Mouse (Mus musculus): ENCODE results near the gene Disp1. TPM values are rescaled to one million over a fixed set of nuclear protein-coding genes. Genes with fewer than 3 reads are reported as not detected.

The Disp1 gene
- polyA plus RNA-seq, 2 experiments = 34.7 to 47.3 TPM

DNA sequence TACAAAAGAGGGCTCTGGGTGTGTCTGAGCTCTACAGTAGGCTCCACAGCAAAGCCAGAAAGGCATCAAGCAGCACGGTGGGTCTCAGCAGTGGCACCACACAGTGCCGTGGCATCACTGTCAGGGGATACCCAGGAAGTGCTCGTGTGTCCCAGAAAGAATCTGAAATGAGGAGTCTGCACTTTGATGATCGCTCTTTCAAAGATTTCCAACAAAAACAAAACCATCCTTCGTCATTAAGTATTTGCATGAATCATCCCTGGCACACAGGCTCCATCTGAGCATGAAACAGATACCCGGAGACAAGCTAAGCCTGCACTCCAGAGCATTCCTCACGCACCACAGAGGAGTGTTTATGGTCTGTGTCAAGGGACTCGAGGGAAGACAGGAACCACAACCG, 107.8 kb downstream of the Disp1 start:
- Histone ChIP-seq H3K27ac (replicated peaks; ENCODE audit: low read depth, low read length) (no peak overlapping the region), H3K4me3 (replicated peaks; ENCODE audit: low read length) (no peak overlapping the region), H3K4me1 (ENCODE audit: control insufficient read depth, insufficient read depth, low read length) (peaks cover 58% of the 10 kb centered on the region), H3K4me2 (replicated peaks; ENCODE audit: low read depth, low read length, severe bottlenecking) (no peak overlapping the region), H3K9ac (ENCODE audit: low read depth, low read length, severe bottlenecking) (no peak overlapping the region), H3K36me3 (ENCODE audit: control insufficient read depth, insufficient read depth, low read length) (0 out of 2 replicates have a peak, but pooled peaks cover 3% of the 10 kb centered on the region), H3K9me3 (ENCODE audit: control insufficient read depth, low read length) (no peaks in the 10 kb centered on the region), H3K27me3 (ENCODE audit: control insufficient read depth, insufficient read depth, low read length) (no peaks in the 10 kb centered on the region)
- DNase-seq (ENCODE audit: low spot score) (no peak), ATAC-seq (ENCODE audit: low FRiP score, low read depth) (no peak)
- no peak for TF ChIP-seq POLR2A (IDR thresholded peaks at IDR 0.05; ENCODE audit: borderline replicate concordance, extremely low read depth, insufficient read depth, insufficient read length)
- 44% methylated on average over 9 of the region's 9 CpGs for WGBS

DNA sequence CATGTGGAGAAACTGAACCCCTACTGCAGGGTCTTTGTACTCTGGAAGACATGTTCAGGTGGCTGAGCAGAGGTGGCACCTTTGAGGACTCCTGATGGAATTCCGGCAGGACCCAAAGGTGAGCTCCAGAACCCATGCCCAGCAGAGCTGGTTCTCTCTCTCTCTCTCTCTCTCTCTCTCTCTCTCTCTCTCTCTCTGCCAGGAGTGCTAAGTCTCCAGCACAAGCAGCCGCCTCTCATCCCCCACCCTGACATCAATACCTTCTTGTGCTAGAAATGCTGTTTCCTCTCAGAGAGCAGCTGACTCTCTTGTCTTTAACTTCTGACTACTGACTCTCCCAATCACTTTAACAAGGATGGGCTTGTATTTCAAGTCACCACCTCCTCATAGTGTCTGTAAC, 113.8 kb downstream of the Disp1 start:
- Histone ChIP-seq H3K9ac (ENCODE audit: low read depth, low read length, severe bottlenecking) (no peak overlapping the region), H3K4me1 (ENCODE audit: control insufficient read depth, insufficient read depth, low read length) (peaks cover 25% of the 10 kb centered on the region), H3K4me2 (replicated peaks; ENCODE audit: low read depth, low read length, severe bottlenecking) (no peak overlapping the region), H3K27ac (replicated peaks; ENCODE audit: low read depth, low read length) (no peak overlapping the region), H3K4me3 (replicated peaks; ENCODE audit: low read length) (no peak overlapping the region), H3K9me3 (ENCODE audit: control insufficient read depth, low read length) (no peaks in the 10 kb centered on the region), H3K27me3 (ENCODE audit: control insufficient read depth, insufficient read depth, low read length) (no peaks in the 10 kb centered on the region), H3K36me3 (ENCODE audit: control insufficient read depth, insufficient read depth, low read length) (peaks cover 11% of the 10 kb centered on the region; the same call in 1 of the 2 replicates)
- no peak for DNase-seq (ENCODE audit: low spot score)
- 71% methylated on average over 2 of the region's 2 CpGs for WGBS
- no peak for ATAC-seq (ENCODE audit: low FRiP score, low read depth)
- TF ChIP-seq POLR2A (IDR thresholded peaks at IDR 0.05; ENCODE audit: borderline replicate concordance, extremely low read depth, insufficient read depth, insufficient read length) = no peak

DNA sequence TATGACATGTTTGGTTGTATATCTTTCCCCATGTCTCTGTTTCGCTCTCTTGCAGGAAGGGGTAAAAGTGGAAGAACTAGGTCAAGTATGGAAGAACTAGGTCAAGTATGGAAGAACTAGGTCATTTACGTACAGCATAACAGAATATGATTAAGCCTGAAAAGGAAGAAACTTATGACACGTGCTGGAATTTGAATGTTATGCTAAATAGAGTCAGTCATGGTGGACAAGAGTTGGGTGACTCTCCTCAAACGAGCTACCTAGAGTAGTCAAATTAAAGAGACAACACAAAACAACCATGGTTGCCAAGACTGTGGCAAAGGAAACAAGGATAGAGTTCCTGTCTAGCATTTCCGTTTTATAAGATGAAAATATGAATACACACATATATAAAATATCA, 116.6 kb downstream of the Disp1 start:
- no peak for TF ChIP-seq POLR2A (IDR thresholded peaks at IDR 0.05; ENCODE audit: borderline replicate concordance, extremely low read depth, insufficient read depth, insufficient read length)
- Histone ChIP-seq H3K27ac (replicated peaks; ENCODE audit: low read depth, low read length) (no peak overlapping the region), H3K27me3 (ENCODE audit: control insufficient read depth, insufficient read depth, low read length) (no peaks in the 10 kb centered on the region), H3K4me2 (replicated peaks; ENCODE audit: low read depth, low read length, severe bottlenecking) (no peak overlapping the region), H3K9me3 (ENCODE audit: control insufficient read depth, low read length) (no peaks in the 10 kb centered on the region), H3K36me3 (ENCODE audit: control insufficient read depth, insufficient read depth, low read length) (peaks cover 11% of the 10 kb centered on the region; the same call in 1 of the 2 replicates), H3K4me1 (ENCODE audit: control insufficient read depth, insufficient read depth, low read length) (peaks cover 45% of the 10 kb centered on the region), H3K4me3 (replicated peaks; ENCODE audit: low read length) (no peak overlapping the region), H3K9ac (ENCODE audit: low read depth, low read length, severe bottlenecking) (no peak overlapping the region)
- 89% methylated on average over 5 of the region's 5 CpGs for WGBS
- no peak for DNase-seq (ENCODE audit: low spot score)
- no peak for ATAC-seq (ENCODE audit: low FRiP score, low read depth)

DNA sequence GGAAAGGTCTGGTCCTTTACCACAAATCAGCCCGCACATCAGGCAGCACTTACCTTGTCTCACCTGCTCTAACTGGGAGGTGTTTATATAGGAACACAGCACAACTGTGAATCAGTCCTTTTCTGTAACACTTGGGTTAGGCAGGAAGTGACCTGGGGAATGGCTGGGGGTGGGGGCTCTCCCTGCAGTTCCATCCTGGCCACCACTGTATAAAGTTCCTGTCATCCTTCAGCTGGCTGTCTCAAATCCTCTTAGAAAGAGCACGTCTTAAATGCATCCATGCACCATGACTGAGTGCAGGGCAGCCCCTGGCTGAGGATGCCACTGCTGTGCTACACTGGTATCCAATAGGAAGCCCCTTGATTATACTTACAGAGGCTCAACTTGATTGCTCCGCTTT, 118.5 kb downstream of the Disp1 start:
- peaks cover 39% of the 10 kb centered on the region for H3K4me1 ChIP-seq (ENCODE audit: control insufficient read depth, insufficient read depth, low read length)
- H3K4me3 ChIP-seq (replicated peaks; ENCODE audit: low read length) = no peak overlapping the region
- peaks cover 25% of the 10 kb centered on the region; the same call in 1 of the 2 replicates for H3K36me3 ChIP-seq (ENCODE audit: control insufficient read depth, insufficient read depth, low read length)
- no peak for TF ChIP-seq POLR2A (IDR thresholded peaks at IDR 0.05; ENCODE audit: borderline replicate concordance, extremely low read depth, insufficient read depth, insufficient read length)
- WGBS = 42% methylated on average over 3 of the region's 3 CpGs
- H3K27ac ChIP-seq (replicated peaks; ENCODE audit: low read depth, low read length) = peak overlapping the region; percentile 43
- no peaks in the 10 kb centered on the region for H3K9me3 ChIP-seq (ENCODE audit: control insufficient read depth, low read length)
- ATAC-seq (ENCODE audit: low FRiP score, low read depth) (peak; percentile 9; the same call in 1 of the 2 replicates), DNase-seq (ENCODE audit: low spot score) (no peak)
- H3K9ac ChIP-seq (ENCODE audit: low read depth, low read length, severe bottlenecking) = no peak overlapping the region
- H3K27me3 ChIP-seq (ENCODE audit: control insufficient read depth, insufficient read depth, low read length) = no peaks in the 10 kb centered on the region
- H3K4me2 ChIP-seq (replicated peaks; ENCODE audit: low read depth, low read length, severe bottlenecking) = no peak overlapping the region

DNA sequence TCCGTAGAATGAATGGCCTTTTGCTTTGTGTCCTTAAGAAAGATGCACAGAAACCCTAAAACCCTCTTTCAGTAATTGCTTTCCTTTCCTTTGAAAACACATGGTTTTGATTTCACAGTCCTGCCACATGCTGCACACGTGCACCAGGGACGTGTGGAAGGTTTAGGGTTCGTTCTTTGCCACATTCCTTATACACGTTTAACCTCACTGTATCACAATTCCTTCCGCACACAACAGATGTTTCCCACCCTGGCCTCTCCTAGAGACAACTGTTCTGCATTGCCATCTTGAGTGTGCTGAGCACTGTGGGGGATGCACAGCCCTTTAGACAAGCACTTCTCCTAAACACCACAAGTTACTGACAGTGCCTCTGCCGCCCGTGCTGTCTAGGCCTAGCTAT, 119.2 kb downstream of the Disp1 start:
- peak; percentile 63 for DNase-seq (ENCODE audit: low spot score)
- H3K27ac ChIP-seq (replicated peaks; ENCODE audit: low read depth, low read length) = 0 out of 2 replicates have a peak overlapping the region, but pooled peaks have one; percentile 38

More for the DNA sequence above, 119.2 kb downstream of the Disp1 start:
- Histone ChIP-seq H3K9ac (ENCODE audit: low read depth, low read length, severe bottlenecking) (no peak overlapping the region), H3K9me3 (ENCODE audit: control insufficient read depth, low read length) (no peaks in the 10 kb centered on the region), H3K4me1 (ENCODE audit: control insufficient read depth, insufficient read depth, low read length) (peaks cover 35% of the 10 kb centered on the region), H3K4me2 (replicated peaks; ENCODE audit: low read depth, low read length, severe bottlenecking) (no peak overlapping the region), H3K36me3 (ENCODE audit: control insufficient read depth, insufficient read depth, low read length) (peaks cover 28% of the 10 kb centered on the region; the same call in 1 of the 2 replicates), H3K4me3 (replicated peaks; ENCODE audit: low read length) (no peak overlapping the region), H3K27me3 (ENCODE audit: control insufficient read depth, insufficient read depth, low read length) (no peaks in the 10 kb centered on the region)
- peak; percentile 87 for ATAC-seq (ENCODE audit: low FRiP score, low read depth)
- WGBS = 17% methylated on average over 8 of the region's 8 CpGs
- TF ChIP-seq POLR2A (IDR thresholded peaks at IDR 0.05; ENCODE audit: borderline replicate concordance, extremely low read depth, insufficient read depth, insufficient read length) = no peak

All from limb, embryonic 14.5 days (tissue).